Mouse (Mus musculus): ENCODE measurements at regions not wholly inside any gene's neighbourhood (a gene's known extent, or its start where the extent isn't known, plus 50 kb on each side); places are given as distances from the start of the nearest gene placed in this dataset.

GRCm38 (mm10) chr10:44625521-44625920, 97.2 kb upstream of the Prdm1 start:
- Histone ChIP-seq H3K36me3 (ENCODE audit: control insufficient read depth, insufficient read depth, low read length) (no peaks in the 10 kb centered on the region), H3K27me3 (ENCODE audit: control insufficient read depth, insufficient read depth, low read length) (no peaks in the 10 kb centered on the region), H3K27ac (replicated peaks; ENCODE audit: low read depth, low read length) (no peak overlapping the region), H3K4me2 (replicated peaks; ENCODE audit: low read depth, low read length, severe bottlenecking) (no peak overlapping the region), H3K4me3 (replicated peaks; ENCODE audit: low read length) (no peak overlapping the region), H3K9ac (ENCODE audit: low read depth, low read length, severe bottlenecking) (no peak overlapping the region), H3K9me3 (ENCODE audit: control insufficient read depth, low read length) (no peaks in the 10 kb centered on the region), H3K4me1 (ENCODE audit: control insufficient read depth, insufficient read depth, low read length) (0 out of 2 replicates have a peak, but pooled peaks cover 3% of the 10 kb centered on the region)
- DNase-seq (ENCODE audit: low spot score), result no peak
- TF ChIP-seq POLR2A (IDR thresholded peaks at IDR 0.05; ENCODE audit: borderline replicate concordance, extremely low read depth, insufficient read depth, insufficient read length), result no peak
- 67% methylated on average over 4 of the region's 4 CpGs for WGBS
- no peak for ATAC-seq (ENCODE audit: low FRiP score, low read depth)

GRCm38 (mm10) chr10:44615586-44615985, 87.3 kb upstream of the Prdm1 start:
- 82% methylated on average over 1 of the region's 1 CpGs for WGBS
- DNase-seq (ENCODE audit: low spot score), result no peak
- TF ChIP-seq POLR2A (IDR thresholded peaks at IDR 0.05; ENCODE audit: borderline replicate concordance, extremely low read depth, insufficient read depth, insufficient read length), result no peak
- H3K27me3 ChIP-seq (ENCODE audit: control insufficient read depth, insufficient read depth, low read length), result no peaks in the 10 kb centered on the region
- no peaks in the 10 kb centered on the region for H3K9me3 ChIP-seq (ENCODE audit: control insufficient read depth, low read length)
- H3K4me3 ChIP-seq (replicated peaks; ENCODE audit: low read length), result no peak overlapping the region
- H3K9ac ChIP-seq (ENCODE audit: low read depth, low read length, severe bottlenecking), result no peak overlapping the region
- no peak overlapping the region for H3K27ac ChIP-seq (replicated peaks; ENCODE audit: low read depth, low read length)
- H3K36me3 ChIP-seq (ENCODE audit: control insufficient read depth, insufficient read depth, low read length), result no peaks in the 10 kb centered on the region
- no peak for ATAC-seq (ENCODE audit: low FRiP score, low read depth)
- no peaks in the 10 kb centered on the region for H3K4me1 ChIP-seq (ENCODE audit: control insufficient read depth, insufficient read depth, low read length)
- no peak overlapping the region for H3K4me2 ChIP-seq (replicated peaks; ENCODE audit: low read depth, low read length, severe bottlenecking)

GRCm38 (mm10) chr10:44612571-44612970, 84.3 kb upstream of the Prdm1 start:
- ATAC-seq (ENCODE audit: low FRiP score, low read depth) (no peak), DNase-seq (ENCODE audit: low spot score) (no peak)
- H3K4me2 ChIP-seq (replicated peaks; ENCODE audit: low read depth, low read length, severe bottlenecking), result no peak overlapping the region
- no peak overlapping the region for H3K27ac ChIP-seq (replicated peaks; ENCODE audit: low read depth, low read length)
- no peak overlapping the region for H3K9ac ChIP-seq (ENCODE audit: low read depth, low read length, severe bottlenecking)
- no peaks in the 10 kb centered on the region for H3K27me3 ChIP-seq (ENCODE audit: control insufficient read depth, insufficient read depth, low read length)
- WGBS, result 95% methylated on average over 7 of the region's 7 CpGs
- no peak overlapping the region for H3K4me3 ChIP-seq (replicated peaks; ENCODE audit: low read length)
- no peaks in the 10 kb centered on the region for H3K4me1 ChIP-seq (ENCODE audit: control insufficient read depth, insufficient read depth, low read length)
- no peak for TF ChIP-seq POLR2A (IDR thresholded peaks at IDR 0.05; ENCODE audit: borderline replicate concordance, extremely low read depth, insufficient read depth, insufficient read length)
- H3K36me3 ChIP-seq (ENCODE audit: control insufficient read depth, insufficient read depth, low read length), result no peaks in the 10 kb centered on the region
- no peaks in the 10 kb centered on the region for H3K9me3 ChIP-seq (ENCODE audit: control insufficient read depth, low read length)

GRCm38 (mm10) chr10:44611399-44611798, 83.1 kb upstream of the Prdm1 start:
- WGBS, result 75% methylated on average over 5 of the region's 5 CpGs
- Histone ChIP-seq H3K9ac (ENCODE audit: low read depth, low read length, severe bottlenecking) (no peak overlapping the region), H3K9me3 (ENCODE audit: control insufficient read depth, low read length) (no peaks in the 10 kb centered on the region), H3K4me1 (ENCODE audit: control insufficient read depth, insufficient read depth, low read length) (no peaks in the 10 kb centered on the region), H3K36me3 (ENCODE audit: control insufficient read depth, insufficient read depth, low read length) (no peaks in the 10 kb centered on the region), H3K27me3 (ENCODE audit: control insufficient read depth, insufficient read depth, low read length) (no peaks in the 10 kb centered on the region), H3K4me3 (replicated peaks; ENCODE audit: low read length) (no peak overlapping the region), H3K27ac (replicated peaks; ENCODE audit: low read depth, low read length) (no peak overlapping the region), H3K4me2 (replicated peaks; ENCODE audit: low read depth, low read length, severe bottlenecking) (no peak overlapping the region)
- ATAC-seq (ENCODE audit: low FRiP score, low read depth), result no peak
- no peak for DNase-seq (ENCODE audit: low spot score)
- no peak for TF ChIP-seq POLR2A (IDR thresholded peaks at IDR 0.05; ENCODE audit: borderline replicate concordance, extremely low read depth, insufficient read depth, insufficient read length)

- Histone ChIP-seq H3K27ac (replicated peaks; ENCODE audit: low read depth, low read length) (no peak overlapping the region), H3K27me3 (ENCODE audit: control insufficient read depth, insufficient read depth, low read length) (no peaks in the 10 kb centered on the region), H3K9me3 (ENCODE audit: control insufficient read depth, low read length) (no peaks in the 10 kb centered on the region), H3K4me3 (replicated peaks; ENCODE audit: low read length) (no peak overlapping the region), H3K4me1 (ENCODE audit: control insufficient read depth, insufficient read depth, low read length) (no peaks in the 10 kb centered on the region), H3K9ac (ENCODE audit: low read depth, low read length, severe bottlenecking) (no peak overlapping the region), H3K36me3 (ENCODE audit: control insufficient read depth, insufficient read depth, low read length) (no peaks in the 10 kb centered on the region), H3K4me2 (replicated peaks; ENCODE audit: low read depth, low read length, severe bottlenecking) (no peak overlapping the region)
- 79% methylated on average over 6 of the region's 6 CpGs for WGBS
- no peak for TF ChIP-seq POLR2A (IDR thresholded peaks at IDR 0.05; ENCODE audit: borderline replicate concordance, extremely low read depth, insufficient read depth, insufficient read length)
- no peak for ATAC-seq (ENCODE audit: low FRiP score, low read depth)
- DNase-seq (ENCODE audit: low spot score), result no peak
Measured at GRCm38 (mm10) chr10:44609187-44609586, 80.9 kb upstream of the Prdm1 start.

- Histone ChIP-seq H3K4me1 (ENCODE audit: control insufficient read depth, insufficient read depth, low read length) (no peaks in the 10 kb centered on the region), H3K27ac (replicated peaks; ENCODE audit: low read depth, low read length) (no peak overlapping the region), H3K36me3 (ENCODE audit: control insufficient read depth, insufficient read depth, low read length) (no peaks in the 10 kb centered on the region), H3K9me3 (ENCODE audit: control insufficient read depth, low read length) (no peaks in the 10 kb centered on the region), H3K9ac (ENCODE audit: low read depth, low read length, severe bottlenecking) (no peak overlapping the region), H3K4me2 (replicated peaks; ENCODE audit: low read depth, low read length, severe bottlenecking) (no peak overlapping the region), H3K4me3 (replicated peaks; ENCODE audit: low read length) (no peak overlapping the region), H3K27me3 (ENCODE audit: control insufficient read depth, insufficient read depth, low read length) (no peaks in the 10 kb centered on the region)
- no peak for TF ChIP-seq POLR2A (IDR thresholded peaks at IDR 0.05; ENCODE audit: borderline replicate concordance, extremely low read depth, insufficient read depth, insufficient read length)
- WGBS, result 52% methylated on average over 5 of the region's 5 CpGs
- DNase-seq (ENCODE audit: low spot score) (no peak), ATAC-seq (ENCODE audit: low FRiP score, low read depth) (no peak)
Measured at GRCm38 (mm10) chr10:44607334-44607851, 79.1 kb upstream of the Prdm1 start.

All from limb, embryonic 14.5 days (tissue).